Mouse (Mus musculus) adrenal gland, adult 8-10 months (tissue): ENCODE results near the gene Slc12a5. TPM values are rescaled to one million over a fixed set of nuclear protein-coding genes. Genes with fewer than 3 reads are reported as not detected.

Source experiments
- DNase-seq: peaks from one replicate; pipeline ENCODE4 v3.0.0; 2022
- total RNA-seq, 4 experiments: library from RNA; stranded (reverse); gene quantifications; 2 replicates each; pipeline ENCODE4 v1.2.4; 2022

Slc12a5 gene
- total RNA-seq, 4 experiments from 2014 or later = 6.7 to 18.3 (median 14.0) TPM

- DNase-seq = no peak
Observed at GRCm38 (mm10) chr2:164947506-164947905, 13.1 kb upstream of the Slc12a5 start.

GRCm38 (mm10) chr2:164947930-164948329 is 12.7 kb upstream of the Slc12a5 start:
- DNase-seq = no peak

GRCm38 (mm10) chr2:164948962-164949361 is 11.6 kb upstream of the Slc12a5 start:
- DNase-seq = no peak

GRCm38 (mm10) chr2:164950501-164950900 is 10.1 kb upstream of the Slc12a5 start:
- no peak for DNase-seq

DNA sequence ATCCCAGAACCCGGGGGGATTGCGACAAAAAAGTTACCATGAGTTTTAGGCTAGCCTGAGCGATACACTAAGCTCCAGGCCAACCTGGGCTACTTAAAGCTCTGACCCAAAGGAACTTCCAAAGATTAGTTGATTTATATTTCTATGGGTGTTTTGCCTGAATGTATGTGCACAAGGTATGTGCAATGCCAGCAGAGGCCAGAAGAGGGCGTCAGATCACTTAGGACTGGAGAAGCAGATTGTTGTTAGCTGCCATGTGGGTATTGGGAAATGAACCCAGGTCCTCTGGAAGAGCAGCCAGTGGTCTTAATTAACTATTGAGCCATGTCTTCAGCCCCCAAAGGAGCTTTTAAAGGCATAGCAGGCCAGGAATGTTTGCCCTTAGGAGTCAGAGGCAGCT is 8.9 kb upstream of the Slc12a5 start:
- DNase-seq = no peak

- DNase-seq = no peak
Observed at GRCm38 (mm10) chr2:164952448-164952847, 8.2 kb upstream of the Slc12a5 start.

DNA sequence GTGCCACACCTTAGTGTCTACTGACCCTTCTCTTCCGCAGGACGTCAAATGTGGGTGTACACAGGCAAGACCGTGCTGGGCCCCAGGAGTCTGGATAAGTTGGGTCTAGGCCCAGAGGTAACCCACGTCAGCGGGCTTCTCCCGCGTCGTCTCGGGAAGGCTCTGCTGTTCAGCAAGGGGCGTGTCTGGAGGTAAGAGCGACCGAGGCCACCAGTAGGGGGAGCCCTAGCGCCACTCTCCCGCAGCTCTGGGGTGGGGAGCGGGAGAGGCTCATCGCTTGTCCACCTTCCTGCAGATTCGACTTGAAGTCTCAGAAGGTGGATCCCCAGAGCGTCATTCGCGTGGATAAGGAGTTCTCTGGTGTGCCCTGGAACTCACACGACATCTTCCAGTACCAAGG is 7.4 kb upstream of the Slc12a5 start:
- peak; percentile 50 for DNase-seq

- no peak for DNase-seq
Observed at GRCm38 (mm10) chr2:164955725-164956124, 4.9 kb upstream of the Slc12a5 start.

DNA sequence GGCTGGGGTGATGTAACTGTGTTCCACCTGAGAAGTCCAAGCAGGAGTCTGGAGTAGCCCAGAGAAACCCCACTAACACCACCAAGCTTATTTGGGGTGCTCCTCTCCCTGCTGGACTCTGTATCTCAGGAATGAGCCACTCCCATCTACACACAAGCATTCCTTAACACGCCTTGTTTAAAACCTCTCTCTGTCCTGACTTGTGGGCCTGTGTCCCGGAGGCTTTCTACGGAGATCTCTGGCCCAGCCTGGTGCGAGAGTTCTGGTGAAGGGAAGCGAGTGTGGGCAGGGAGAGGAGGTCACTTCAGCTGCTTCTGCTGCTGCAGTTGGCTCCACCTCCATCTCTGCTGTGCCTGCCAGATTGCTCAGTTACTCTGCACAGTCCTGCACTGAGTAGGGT is 4.4 kb upstream of the Slc12a5 start:
- no peak for DNase-seq

GRCm38 (mm10) chr2:164957548-164958315 is 2.9 kb upstream of the Slc12a5 start:
- DNase-seq = no peak

DNA sequence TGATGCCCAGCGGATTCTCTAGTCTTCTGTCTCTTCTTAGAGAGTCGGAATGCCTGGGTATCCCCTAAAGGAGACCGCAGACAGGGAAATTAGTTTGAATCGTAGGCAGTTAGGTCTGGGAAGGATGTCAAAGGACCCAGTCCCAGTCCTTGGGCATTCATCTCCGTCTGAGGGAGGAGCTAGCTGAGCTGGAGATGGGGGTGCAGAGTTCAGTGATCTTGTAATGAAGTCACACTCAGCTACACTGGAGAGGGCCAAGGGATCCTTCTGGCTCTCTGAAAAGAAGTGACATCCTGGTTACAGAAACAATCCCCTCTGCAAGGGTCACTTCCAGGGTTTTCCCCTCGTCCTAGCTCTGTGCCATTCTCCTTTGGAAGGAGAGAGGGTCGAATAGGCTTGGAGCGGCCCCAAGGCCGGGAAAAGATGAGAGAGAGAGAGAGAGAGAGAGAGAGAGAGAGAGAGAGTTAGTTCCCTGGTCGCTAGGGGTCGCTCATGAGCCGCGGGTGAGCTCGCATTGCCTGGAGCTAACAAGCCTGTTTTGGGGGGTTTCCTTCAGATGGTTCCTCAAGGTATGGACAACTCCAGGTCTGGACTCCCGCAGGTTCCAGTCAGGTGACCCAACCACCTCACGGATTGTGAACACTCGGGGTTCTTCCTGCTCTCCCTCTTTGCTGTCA is 1.0 kb downstream of the Slc12a5 start:
- peak; percentile 49 for DNase-seq

DNA sequence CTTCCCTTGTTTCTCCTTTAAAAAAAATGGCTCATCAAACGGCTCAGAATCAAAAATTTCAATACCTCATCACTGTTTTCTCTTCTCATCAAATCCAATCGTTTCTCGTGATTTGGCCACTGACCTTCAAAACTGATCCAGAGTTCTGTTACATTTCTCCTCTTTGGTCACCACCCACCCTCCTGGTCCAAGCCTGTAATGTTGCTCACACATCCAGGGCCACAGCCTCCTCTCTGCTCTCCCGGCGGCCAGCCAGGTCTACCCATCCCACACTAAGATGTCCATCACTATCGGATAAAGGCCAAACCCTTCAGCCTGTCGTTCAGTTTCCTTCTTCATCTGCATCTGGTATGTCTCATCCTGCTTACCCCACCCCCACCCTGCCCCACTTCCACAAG is 1.6 kb downstream of the Slc12a5 start:
- DNase-seq = no peak

DNA sequence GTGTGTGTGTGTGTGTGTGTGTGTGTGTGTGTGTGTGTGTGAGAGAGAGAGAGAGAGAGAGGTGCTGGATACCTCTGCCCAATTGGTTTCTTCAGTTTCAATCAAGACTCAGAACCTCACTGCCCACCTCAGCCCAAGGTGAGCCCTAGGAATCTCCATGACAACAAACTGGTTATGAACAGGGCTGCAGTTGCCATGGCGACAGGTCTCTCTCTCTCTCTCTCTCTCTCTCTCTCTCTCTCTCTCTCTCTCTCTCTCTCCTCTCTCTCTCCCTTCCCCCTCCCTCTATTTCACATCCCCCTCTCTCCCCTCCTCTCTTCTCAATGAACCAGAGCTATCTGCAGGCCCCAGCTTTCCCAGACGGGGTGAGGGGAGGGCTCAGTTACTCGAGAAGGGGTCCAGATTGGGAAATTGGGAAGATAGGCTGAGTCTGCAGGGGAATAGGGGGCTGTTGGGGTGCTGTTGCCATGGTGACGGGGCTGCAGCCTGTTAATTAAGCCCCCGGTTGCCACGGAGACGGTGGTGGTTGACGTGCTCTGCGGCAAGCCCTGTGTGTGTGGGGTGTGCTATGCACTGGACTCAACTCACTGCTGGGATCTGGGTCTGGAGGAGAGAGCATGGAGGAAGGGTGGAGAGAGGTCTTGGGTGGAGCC is 3.8 kb downstream of the Slc12a5 start:
- DNase-seq = no peak

DNA sequence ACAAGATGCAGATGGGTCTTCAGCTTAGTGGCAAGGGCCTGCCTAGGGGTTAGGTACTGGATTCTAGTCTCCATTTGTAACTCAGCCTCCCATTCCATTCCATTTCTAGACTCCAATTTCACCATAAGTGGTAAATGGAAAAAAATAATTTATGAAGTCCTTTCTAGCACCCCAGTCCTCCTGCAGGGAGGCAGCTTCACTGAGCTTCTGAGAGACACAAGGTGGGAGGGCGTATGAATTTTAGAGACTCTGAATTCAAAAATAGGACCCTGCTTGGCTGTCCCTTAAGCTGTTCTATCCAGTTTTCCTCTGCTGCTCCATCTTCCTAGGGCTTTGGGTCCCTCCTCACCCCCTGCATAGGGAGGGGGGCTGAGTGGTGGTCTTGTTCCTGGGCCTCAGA is 4.4 kb downstream of the Slc12a5 start:
- no peak for DNase-seq

GRCm38 (mm10) chr2:164966381-164966780 is 5.8 kb downstream of the Slc12a5 start:
- DNase-seq = no peak

GRCm38 (mm10) chr2:164967193-164967592 is 6.6 kb downstream of the Slc12a5 start:
- DNase-seq = no peak

- no peak for DNase-seq
Observed at GRCm38 (mm10) chr2:164967761-164968440, 7.3 kb downstream of the Slc12a5 start.

DNA sequence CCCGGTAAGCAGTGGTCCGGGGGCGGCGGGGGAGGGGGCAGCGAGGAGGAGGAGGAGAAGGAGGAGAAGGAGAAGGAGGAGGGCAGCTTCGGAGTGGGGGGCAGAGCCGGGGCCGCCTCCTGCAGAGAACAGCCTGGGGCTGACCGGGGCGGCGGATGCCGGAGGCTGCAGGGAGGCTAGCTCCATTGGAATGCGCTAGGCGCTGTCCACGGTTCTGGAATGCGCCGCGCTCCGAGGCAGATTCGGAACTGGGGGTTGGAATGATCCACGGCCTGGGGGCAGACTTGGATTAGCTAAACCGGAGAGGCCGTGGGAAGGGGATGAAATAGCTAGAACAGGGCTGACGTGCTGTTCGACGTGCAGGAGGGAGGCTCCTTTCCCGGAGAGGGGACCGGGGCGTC is 7.8 kb downstream of the Slc12a5 start:
- peak; percentile 31 for DNase-seq

- no peak for DNase-seq
Observed at GRCm38 (mm10) chr2:164969348-164969781, 8.8 kb downstream of the Slc12a5 start.

DNA sequence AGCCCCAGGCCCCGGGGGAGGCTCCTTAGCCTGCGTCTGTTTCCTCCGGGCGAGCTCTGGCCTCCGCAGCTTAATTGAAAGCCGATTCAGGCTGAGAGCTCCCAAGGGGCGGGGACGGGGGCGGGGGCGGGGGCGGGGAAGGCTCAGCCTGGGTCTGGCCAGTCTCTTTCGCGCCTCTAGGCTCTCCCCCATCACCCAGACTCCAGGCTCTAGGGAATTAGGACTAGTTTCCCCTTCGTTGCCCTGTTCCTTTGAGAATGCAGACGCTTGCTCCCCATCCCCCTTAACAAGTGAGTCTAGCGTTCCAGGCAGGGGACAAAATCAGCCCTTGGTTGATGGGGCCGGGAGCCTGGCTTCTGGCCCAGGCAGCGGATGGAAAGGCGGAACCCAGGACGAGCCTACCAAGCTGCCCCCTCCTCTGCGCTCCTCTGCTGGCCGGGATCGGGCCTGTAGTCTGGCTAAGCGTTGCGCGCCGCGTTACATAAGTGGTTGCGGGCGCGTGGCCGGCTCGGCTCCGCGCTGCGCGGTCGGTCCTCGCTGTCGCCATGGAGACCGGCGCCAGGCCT is 10.1 kb downstream of the Slc12a5 start:
- no peak for DNase-seq

DNA sequence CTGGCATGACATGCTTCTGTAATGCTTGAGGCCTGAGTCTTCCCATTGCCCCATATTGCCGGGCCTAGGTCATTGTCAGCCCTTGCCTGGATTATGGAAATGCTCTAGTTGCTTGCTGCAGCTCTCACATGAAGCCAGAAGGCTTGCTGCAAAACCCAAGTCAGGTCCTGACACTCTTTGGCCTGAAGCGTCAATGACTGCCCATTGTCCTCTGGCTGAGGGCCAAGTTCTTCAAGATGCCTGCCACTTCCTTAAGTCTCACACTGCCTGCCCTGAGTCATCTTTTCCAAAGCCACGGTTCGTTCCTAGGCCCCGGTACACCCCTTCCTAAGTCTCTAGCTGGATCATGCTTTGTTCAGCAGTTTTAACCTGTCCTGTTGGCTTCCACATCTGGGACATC is 12.0 kb downstream of the Slc12a5 start:
- no peak for DNase-seq

GRCm38 (mm10) chr2:164975611-164976010 is 15.0 kb downstream of the Slc12a5 start:
- DNase-seq = no peak

- DNase-seq = no peak
Observed at GRCm38 (mm10) chr2:164979749-164980148, 19.1 kb downstream of the Slc12a5 start.
